Mouse (Mus musculus): ENCODE data around the gene Olfr868. TPM values are rescaled to one million over a fixed set of nuclear protein-coding genes. Genes with fewer than 3 reads are reported as not detected.

The Olfr868 gene
- not detected in 2 replicates for polyA plus RNA-seq (2015; fragmentation: Nextera tagmentation; extraction: Ambion mirVana)

DNA sequence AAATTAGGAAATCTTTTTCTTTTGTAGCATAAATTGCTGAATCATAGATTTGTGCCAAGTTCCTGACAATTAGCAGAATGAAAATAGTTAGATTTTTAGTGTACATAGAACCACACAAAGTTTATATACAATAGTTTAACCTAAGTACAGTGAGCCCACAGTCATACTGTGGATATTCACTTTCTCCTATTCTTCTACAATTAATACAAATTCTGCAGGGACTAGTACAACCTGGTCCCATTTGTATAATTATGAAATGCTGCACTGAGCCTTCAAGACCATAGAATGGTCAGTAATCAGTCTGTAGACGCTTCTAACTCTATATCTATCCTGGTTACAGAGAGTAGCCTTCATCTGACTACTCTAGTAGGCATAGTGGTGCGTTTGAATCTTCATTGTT lies at the start of gene Olfr868:
Gene Olfr868 (plus strand): TSS at position 301 of the 400 bp plus-strand sequence.
- no peaks in the 10 kb centered on the region for H3K4me1 ChIP-seq (replicated peaks)
- 42% methylated on average over 2 of the region's 2 CpGs for WGBS
- peaks cover 6% of the 10 kb centered on the region for H3K9me3 ChIP-seq
- H3K4me2 ChIP-seq (replicated peaks): no peak within 1 kb of the TSS
- no peak within 1 kb of the TSS for H3K27ac ChIP-seq
- H3K27me3 ChIP-seq: no peaks in the 10 kb centered on the region
- no peak within 1 kb of the TSS for H3K4me3 ChIP-seq (replicated peaks)
- H3K9ac ChIP-seq (replicated peaks): no peak within 1 kb of the TSS
- no peak for ATAC-seq
- no peaks in the 10 kb centered on the region for H3K36me3 ChIP-seq

GRCm38 (mm10) chr9:20057462-20057861 lies 41.0 kb upstream of the Olfr868 start, which contains the start of gene Olfr867:
Gene Olfr867 (minus strand): TSS chr9:20057562.
- no peak within 1 kb of the TSS for H3K4me2 ChIP-seq (replicated peaks)
- H3K36me3 ChIP-seq: no peaks in the 10 kb centered on the region
- peaks cover 13% of the 10 kb centered on the region for H3K9me3 ChIP-seq
- no peak within 1 kb of the TSS for H3K27ac ChIP-seq
- H3K27me3 ChIP-seq: no peaks in the 10 kb centered on the region
- no peaks in the 10 kb centered on the region for H3K4me1 ChIP-seq (replicated peaks)
- ATAC-seq: no peak
- WGBS: 66% methylated on average over 1 of the region's 1 CpGs
- no peak within 1 kb of the TSS for H3K9ac ChIP-seq (replicated peaks)
- no peak within 1 kb of the TSS for H3K4me3 ChIP-seq (replicated peaks)

- Histone ChIP-seq H3K4me1 (replicated peaks) (no peaks in the 10 kb centered on the region), H3K27me3 (no peaks in the 10 kb centered on the region), H3K9me3 (peaks cover 21% of the 10 kb centered on the region), H3K9ac (replicated peaks) (no peak overlapping the region), H3K4me3 (replicated peaks) (no peak overlapping the region), H3K4me2 (replicated peaks) (no peak overlapping the region), H3K36me3 (no peaks in the 10 kb centered on the region), H3K27ac (no peak overlapping the region)
- 61% methylated on average over 3 of the region's 3 CpGs for WGBS
- ATAC-seq: no peak
Measured at GRCm38 (mm10) chr9:20070236-20070635, 28.2 kb upstream of the Olfr868 start.

DNA sequence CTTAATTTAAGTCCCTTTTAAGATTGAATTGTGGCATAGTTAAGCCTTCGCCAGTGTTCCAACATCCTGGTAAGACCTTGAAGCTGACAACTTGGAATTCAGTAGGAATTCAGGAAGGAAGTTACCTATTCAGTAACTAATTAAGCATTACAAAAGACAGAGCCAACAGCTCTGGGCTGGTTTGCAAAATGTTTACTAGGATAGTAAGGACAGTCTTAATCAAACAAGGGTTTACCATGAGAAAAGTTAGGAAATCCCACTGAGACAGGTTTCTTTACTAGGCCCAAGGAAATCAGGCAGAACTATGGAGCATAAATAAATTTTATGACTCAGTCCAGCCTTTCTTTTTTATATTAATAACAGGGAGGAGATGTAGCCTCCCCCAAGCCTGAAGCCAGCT lies 27.1 kb upstream of the Olfr868 start:
- H3K36me3 ChIP-seq: no peaks in the 10 kb centered on the region
- H3K9ac ChIP-seq (replicated peaks): no peak overlapping the region
- H3K4me1 ChIP-seq (replicated peaks): no peaks in the 10 kb centered on the region
- H3K4me2 ChIP-seq (replicated peaks): no peak overlapping the region
- H3K27me3 ChIP-seq: no peaks in the 10 kb centered on the region
- WGBS: 89% methylated on average over 1 of the region's 1 CpGs
- no peak overlapping the region for H3K4me3 ChIP-seq (replicated peaks)
- H3K27ac ChIP-seq: no peak overlapping the region
- peaks cover 21% of the 10 kb centered on the region for H3K9me3 ChIP-seq
- no peak for ATAC-seq

GRCm38 (mm10) chr9:20073523-20074177 lies 24.8 kb upstream of the Olfr868 start:
- no peak overlapping the region for H3K4me3 ChIP-seq (replicated peaks)
- H3K4me1 ChIP-seq (replicated peaks): no peaks in the 10 kb centered on the region
- ATAC-seq: no peak
- H3K27me3 ChIP-seq: no peaks in the 10 kb centered on the region
- no peaks in the 10 kb centered on the region for H3K36me3 ChIP-seq
- H3K4me2 ChIP-seq (replicated peaks): no peak overlapping the region
- H3K27ac ChIP-seq: no peak overlapping the region
- H3K9me3 ChIP-seq: peaks cover 29% of the 10 kb centered on the region
- no peak overlapping the region for H3K9ac ChIP-seq (replicated peaks)
- whole genome bisulfite sequencing: 77% methylated on average over 7 of the region's 7 CpGs

DNA sequence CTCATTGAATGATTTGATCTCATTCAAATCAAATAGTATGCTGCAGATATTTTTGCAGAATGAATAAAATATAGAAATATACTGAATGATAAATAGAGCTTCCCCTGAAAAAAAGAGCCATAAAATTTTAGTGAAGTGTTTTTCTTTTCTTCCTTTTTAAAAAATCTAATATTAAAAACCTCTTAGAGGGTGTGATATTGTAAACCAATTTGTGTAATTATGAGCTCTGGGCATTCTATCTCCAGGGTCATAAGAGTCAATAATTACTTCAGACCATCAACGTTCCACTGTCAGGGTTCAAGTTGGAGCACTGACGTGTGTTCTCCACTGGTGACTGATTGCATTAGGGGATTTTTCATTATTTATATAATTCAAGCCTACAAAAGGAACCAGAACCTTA lies 30.3 kb downstream of the Olfr868 start, which contains the start of gene Olfr869:
Gene Olfr869 (plus strand): TSS at position 301 of the 400 bp plus-strand sequence.
- Histone ChIP-seq H3K36me3 (no peaks in the 10 kb centered on the region), H3K9me3 (peaks cover 7% of the 10 kb centered on the region; the same call in 1 of the 2 replicates), H3K4me3 (replicated peaks) (no peak within 1 kb of the TSS), H3K9ac (replicated peaks) (no peak within 1 kb of the TSS), H3K4me1 (replicated peaks) (no peaks in the 10 kb centered on the region), H3K4me2 (replicated peaks) (no peak within 1 kb of the TSS), H3K27ac (no peak within 1 kb of the TSS), H3K27me3 (no peaks in the 10 kb centered on the region)
- ATAC-seq: no peak
- WGBS: 85% methylated on average over 2 of the region's 2 CpGs

DNA sequence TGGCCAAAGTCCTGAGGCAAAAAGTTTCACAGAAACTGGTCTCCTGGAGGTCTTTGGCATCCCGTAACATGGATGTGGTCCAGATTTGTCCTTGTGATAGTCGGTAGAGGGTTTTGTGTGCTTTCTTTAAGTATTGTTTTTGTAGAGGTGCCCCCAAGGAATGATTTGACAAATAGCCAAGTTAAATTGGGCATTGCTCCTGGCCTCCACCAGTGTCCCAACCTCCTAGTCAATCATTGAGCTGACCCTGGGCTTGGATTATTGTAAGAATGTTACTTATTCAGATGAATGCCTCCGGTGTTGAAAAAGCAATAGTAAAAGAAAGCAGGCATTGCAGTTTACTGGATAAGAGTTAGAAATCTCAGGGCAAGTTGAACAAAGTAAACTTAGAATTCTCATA lies 51.3 kb downstream of the Olfr868 start:
- 91% methylated on average over 3 of the region's 3 CpGs for WGBS

More for the DNA sequence above, 51.3 kb downstream of the Olfr868 start:
- ATAC-seq: no peak
- Histone ChIP-seq H3K27me3 (no peaks in the 10 kb centered on the region), H3K9ac (replicated peaks) (no peak overlapping the region), H3K4me1 (replicated peaks) (no peaks in the 10 kb centered on the region), H3K4me3 (replicated peaks) (no peak overlapping the region), H3K4me2 (replicated peaks) (no peak overlapping the region), H3K27ac (no peak overlapping the region), H3K36me3 (no peaks in the 10 kb centered on the region), H3K9me3 (peaks cover 48% of the 10 kb centered on the region)

Other genes with a start within 250 kb of the Olfr868 start
- gene Olfr860, start 248.9 kb upstream of the Olfr868 start, polyA plus RNA-seq (2015; fragmentation: Nextera tagmentation; extraction: Ambion mirVana): not detected in 2 replicates
- not detected in 2 replicates for gene Olfr862, start 210.6 kb upstream of the Olfr868 start, polyA plus RNA-seq (2015; fragmentation: Nextera tagmentation; extraction: Ambion mirVana)
- gene Olfr77, start 181.8 kb upstream of the Olfr868 start, polyA plus RNA-seq (2015; fragmentation: Nextera tagmentation; extraction: Ambion mirVana): 0.15 and 0.21 TPM in 2 replicates
- gene Olfr866, start 70.6 kb upstream of the Olfr868 start, polyA plus RNA-seq (2015; fragmentation: Nextera tagmentation; extraction: Ambion mirVana): not detected in 2 replicates
- not detected in 2 replicates for gene Olfr867, start 41.1 kb upstream of the Olfr868 start, polyA plus RNA-seq (2015; fragmentation: Nextera tagmentation; extraction: Ambion mirVana)
- gene Olfr869, start 30.4 kb downstream of the Olfr868 start, polyA plus RNA-seq (2015; fragmentation: Nextera tagmentation; extraction: Ambion mirVana): not detected in 2 replicates
- not detected in 2 replicates for gene Olfr870, start 75.4 kb downstream of the Olfr868 start, polyA plus RNA-seq (2015; fragmentation: Nextera tagmentation; extraction: Ambion mirVana)
- gene Olfr871, start 113.6 kb downstream of the Olfr868 start, polyA plus RNA-seq (2015; fragmentation: Nextera tagmentation; extraction: Ambion mirVana): not detected in 2 replicates
- gene Olfr872, start 138.5 kb downstream of the Olfr868 start, polyA plus RNA-seq (2015; fragmentation: Nextera tagmentation; extraction: Ambion mirVana): not detected in 2 replicates
- gene Olfr39, start 183.7 kb downstream of the Olfr868 start, polyA plus RNA-seq (2015; fragmentation: Nextera tagmentation; extraction: Ambion mirVana): not detected in 2 replicates
- not detected in 2 replicates for gene Olfr873, start 199.9 kb downstream of the Olfr868 start, polyA plus RNA-seq (2015; fragmentation: Nextera tagmentation; extraction: Ambion mirVana)
- 0.13 TPM in 1 of 2 replicates, not detected in the other for gene Olfr18, start 237.5 kb downstream of the Olfr868 start, polyA plus RNA-seq (2015; fragmentation: Nextera tagmentation; extraction: Ambion mirVana)